Mouse (Mus musculus) forebrain, embryonic 14.5 days (tissue): ENCODE results near the gene Bcl2a1b. TPM values are rescaled to one million over a fixed set of nuclear protein-coding genes. Genes with fewer than 3 reads are reported as not detected.
"Not testable (repeated sequence)": the region's sequence is repeated elsewhere in the genome, so short reads cannot be mapped to it uniquely, and the experiment has no call there.

Source experiments
- ATAC-seq: fragments of 200-750 bp; cut with Nextera tagmentation; 2 replicates; pipeline ENCODE4 v1.8.0; 2017; ENCODE audit warnings: mild to moderate bottlenecking, moderate library complexity
- DNase-seq: peaks from one replicate; pipeline ENCODE4 v3.0.0-alpha.2; 2015; ENCODE audit warnings: low spot score
- H3K27ac ChIP-seq: fragments of 300-500 bp; sonication (generic); 2 replicates; pipeline ENCODE4 v1.5.1; 2014; ENCODE audit warnings: low read depth, mild to moderate bottlenecking, control low read depth, low read length, moderate library complexity
- H3K27me3 ChIP-seq: fragments of 300-500 bp; sonication (generic); replicated peaks from 2 replicates; pipeline ENCODE4 v1.6.1; 2014; ENCODE audit warnings: low read length, control low read depth, mixed read lengths; ENCODE audit not compliant: control insufficient read depth, insufficient read depth
- H3K36me3 ChIP-seq: fragments of 300-500 bp; sonication (generic); 2 replicates; pipeline ENCODE4 v1.6.1; 2014; ENCODE audit warnings: low read length, control low read depth; ENCODE audit not compliant: control insufficient read depth, insufficient read depth
- H3K4me1 ChIP-seq: fragments of 300-500 bp; sonication (generic); 2 replicates; pipeline ENCODE4 v1.6.1; 2014; ENCODE audit warnings: antibody characterized with exemption, low read length, control low read depth; ENCODE audit not compliant: control insufficient read depth, insufficient read depth
- H3K4me2 ChIP-seq: fragments of 300-500 bp; sonication (generic); 2 replicates; pipeline ENCODE4 v1.6.1; 2014; ENCODE audit warnings: mild to moderate bottlenecking, control low read depth, low read length
- H3K4me3 ChIP-seq: fragments of 300-500 bp; sonication (generic); 2 replicates; pipeline ENCODE4 v1.5.1; 2014; ENCODE audit warnings: low read depth, low read length, control low read depth
- H3K9ac ChIP-seq: fragments of 300-500 bp; sonication (generic); 2 replicates; pipeline ENCODE4 v1.6.1; 2014; ENCODE audit warnings: mild to moderate bottlenecking, low read length, control low read depth, moderate library complexity
- H3K9me3 ChIP-seq: fragments of 300-500 bp; sonication (generic); replicated peaks from 2 replicates; pipeline ENCODE4 v1.6.1; 2016; ENCODE audit warnings: low read length, control low read depth, mixed read lengths; ENCODE audit not compliant: control insufficient read depth
- WGBS: fragments of 180-500 bp; shearing (Covaris S2); extraction: QIAGEN DNeasy Blood & Tissue Kit; methylation state at CpG from one replicate; pipeline ENCODE4 v1.1.7; 2014; 5-methylcytosine and 5-hydroxymethylcytosine counted together
- polyA plus RNA-seq: library from polyadenylated mRNA; unstranded; fragments of >200 nt; fragmentation: Nextera tagmentation; extraction: Ambion mirVana; gene quantifications from 2 replicates; pipeline ENCODE4 v1.2.1, GENCODE M21; 2014

The Bcl2a1b gene
- polyA plus RNA-seq, 1 experiment from 2014 or later = 1.3 TPM

GRCm38 (mm10) chr9:89208939-89209338 lies 9.9 kb downstream of the Bcl2a1b start:
- not testable (repeated sequence) for H3K9me3 ChIP-seq, H3K4me1 ChIP-seq, H3K4me3 ChIP-seq, H3K9ac ChIP-seq, ATAC-seq, H3K4me2 ChIP-seq, H3K27me3 ChIP-seq, H3K27ac ChIP-seq, DNase-seq, H3K36me3 ChIP-seq
- WGBS = 58% methylated on average over 1 of the region's 1 CpGs

DNA sequence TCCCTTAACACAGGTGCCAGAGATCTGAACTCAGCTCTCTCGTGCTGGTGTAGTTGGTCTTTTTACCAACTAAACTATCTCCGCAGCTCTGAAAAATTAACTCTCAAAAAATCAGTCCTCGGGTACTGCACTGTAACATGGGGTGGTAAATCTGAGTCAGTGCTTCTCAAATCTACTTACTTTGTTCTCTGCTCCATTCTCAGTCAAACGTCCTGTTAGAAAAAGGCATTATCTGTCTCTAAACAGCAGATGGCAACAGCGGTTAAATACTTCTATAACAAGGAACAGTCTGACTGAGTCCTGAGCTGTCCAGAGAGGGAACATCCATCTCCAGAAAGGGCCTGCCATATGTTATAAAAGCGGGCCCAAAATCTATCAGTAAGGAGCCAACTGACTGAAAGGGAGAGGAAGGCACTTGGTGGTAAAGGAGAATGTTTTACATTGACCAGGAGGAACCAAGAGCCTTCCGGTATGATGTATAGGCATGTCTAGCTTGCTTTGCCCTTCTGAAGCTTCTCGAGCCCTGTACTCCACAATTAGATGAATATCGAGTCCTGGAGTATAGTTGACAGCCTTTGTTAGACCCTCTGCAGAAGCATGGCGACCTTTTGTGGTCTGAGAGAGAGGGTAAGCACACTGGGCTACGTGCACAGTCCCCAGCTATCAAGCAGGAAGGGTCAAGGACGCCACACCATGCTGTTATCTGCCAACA lies 11.5 kb downstream of the Bcl2a1b start, which contains the start of gene Mthfs:
TSS of gene Mthfs (plus strand) at position 324 of the 712 bp plus-strand sequence.
- Histone ChIP-seq H3K4me2 (peak within 1 kb of the TSS; percentile 41), H3K4me3 (peak within 1 kb of the TSS; percentile 17), H3K27ac (peak within 1 kb of the TSS; percentile 72; the same call in 1 of the 2 replicates)
- 31% methylated on average over 9 of the region's 12 CpGs for WGBS
- not testable (repeated sequence) for H3K4me1 ChIP-seq, H3K36me3 ChIP-seq, H3K9ac ChIP-seq, H3K27me3 ChIP-seq, H3K9me3 ChIP-seq
- DNase-seq = peak; percentile 17
- ATAC-seq = peak; percentile 61

GRCm38 (mm10) chr9:89211065-89211858 lies 12.3 kb downstream of the Bcl2a1b start:
- not testable (repeated sequence) for H3K27me3 ChIP-seq, H3K27ac ChIP-seq, H3K9ac ChIP-seq, H3K9me3 ChIP-seq, H3K4me1 ChIP-seq, H3K36me3 ChIP-seq
- Histone ChIP-seq H3K4me3 (peak overlapping the region; percentile 17), H3K4me2 (peak overlapping the region; percentile 41)
- peak; percentile 16 for DNase-seq
- peak; percentile 96 for ATAC-seq
- 17% methylated on average over 5 of the region's 44 CpGs for WGBS

DNA sequence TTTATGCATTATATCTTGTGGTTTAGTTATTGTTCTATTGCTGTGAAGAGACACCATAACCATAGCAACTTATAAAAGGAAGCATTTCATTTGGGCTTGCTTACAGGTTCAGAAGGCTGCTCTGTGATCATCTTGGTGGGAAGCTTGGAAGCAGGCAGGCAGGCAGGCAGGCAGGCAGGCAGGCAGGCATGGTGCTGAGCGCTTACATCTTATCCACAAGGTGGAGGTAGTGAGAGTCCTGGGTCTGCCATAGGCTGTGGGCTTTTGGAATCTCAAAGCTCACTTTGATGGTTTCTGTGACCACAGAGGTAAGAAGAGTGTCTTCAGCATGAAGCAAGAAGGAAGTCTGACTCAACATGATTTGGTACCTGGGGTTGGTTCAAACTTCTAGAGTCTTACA lies 13.4 kb downstream of the Bcl2a1b start:
- DNase-seq, H3K36me3 ChIP-seq, H3K27me3 ChIP-seq, H3K9ac ChIP-seq, H3K27ac ChIP-seq, H3K9me3 ChIP-seq, H3K4me2 ChIP-seq, H3K4me3 ChIP-seq, H3K4me1 ChIP-seq: not testable (repeated sequence)
- 15% methylated on average over 1 of the region's 1 CpGs for WGBS
- ATAC-seq = peak; percentile 19; the same call in 1 of the 2 replicates

- not testable (repeated sequence) for H3K27me3 ChIP-seq, H3K27ac ChIP-seq, H3K4me1 ChIP-seq, ATAC-seq, DNase-seq, H3K4me3 ChIP-seq, H3K4me2 ChIP-seq, H3K9ac ChIP-seq, H3K9me3 ChIP-seq, H3K36me3 ChIP-seq
- 88% methylated on average over 4 of the region's 4 CpGs for WGBS
Observed at GRCm38 (mm10) chr9:89218174-89218573, 19.2 kb downstream of the Bcl2a1b start.

- not testable (repeated sequence) for H3K27me3 ChIP-seq, H3K9ac ChIP-seq, H3K9me3 ChIP-seq, H3K27ac ChIP-seq, ATAC-seq, H3K4me1 ChIP-seq, H3K36me3 ChIP-seq, DNase-seq, H3K4me2 ChIP-seq, H3K4me3 ChIP-seq
- 95% methylated on average over 3 of the region's 4 CpGs for WGBS
Observed at GRCm38 (mm10) chr9:89219668-89220067, 20.7 kb downstream of the Bcl2a1b start.

- H3K27ac ChIP-seq, H3K9me3 ChIP-seq, DNase-seq, H3K4me1 ChIP-seq, H3K4me3 ChIP-seq, H3K36me3 ChIP-seq, H3K27me3 ChIP-seq, H3K4me2 ChIP-seq, ATAC-seq, H3K9ac ChIP-seq: not testable (repeated sequence)
- WGBS = 92% methylated on average over 6 of the region's 6 CpGs
Observed at GRCm38 (mm10) chr9:89220704-89221287, 21.8 kb downstream of the Bcl2a1b start.

DNA sequence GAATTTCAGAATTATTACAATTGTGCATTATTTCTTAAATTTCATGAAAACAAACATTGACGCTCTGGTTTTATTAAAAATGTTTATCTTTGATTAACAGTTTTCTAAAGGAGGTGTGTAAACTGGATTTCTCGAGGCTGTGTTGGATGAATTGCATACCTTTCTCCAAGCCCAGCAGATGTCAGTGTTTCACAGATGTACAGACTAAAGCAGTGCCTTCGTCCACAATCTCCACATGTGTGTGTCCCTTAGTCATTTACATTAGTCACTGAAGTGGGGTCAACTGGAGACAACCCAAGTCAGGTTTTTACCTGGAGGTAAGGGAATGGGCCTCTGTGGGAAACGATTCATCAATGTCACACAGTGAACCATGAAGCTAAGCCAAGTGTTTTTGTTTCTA lies 27.1 kb downstream of the Bcl2a1b start:
- Histone ChIP-seq H3K4me1 (no peaks in the 10 kb centered on the region), H3K27ac (no peak overlapping the region), H3K4me2 (no peak overlapping the region), H3K36me3 (no peaks in the 10 kb centered on the region), H3K27me3 (no peaks in the 10 kb centered on the region), H3K4me3 (no peak overlapping the region), H3K9ac (no peak overlapping the region), H3K9me3 (no peaks in the 10 kb centered on the region)
- ATAC-seq = no peak
- WGBS = 62% methylated on average over 4 of the region's 4 CpGs
- DNase-seq = peak; percentile 56

DNA sequence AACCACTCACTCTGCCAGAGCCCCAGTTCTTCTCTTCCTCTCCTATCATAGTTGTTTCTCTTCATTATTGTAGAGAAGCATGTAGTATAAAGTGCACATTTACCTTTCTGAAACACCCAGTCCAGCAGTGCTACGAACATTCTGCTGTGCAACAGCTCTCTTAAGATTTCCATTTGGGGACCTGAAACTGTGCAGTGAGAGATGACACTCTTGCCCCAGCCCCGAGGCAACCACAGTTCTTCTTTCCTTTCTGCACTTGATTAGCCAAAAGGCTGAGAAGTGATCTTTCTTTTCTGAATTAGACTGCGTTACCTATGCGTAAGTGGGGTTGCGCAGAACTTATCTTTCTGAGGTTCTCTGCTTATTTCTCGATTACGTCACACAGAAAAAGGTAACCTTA lies 29.1 kb downstream of the Bcl2a1b start:
- DNase-seq (no peak), ATAC-seq (no peak)
- Histone ChIP-seq H3K4me1 (no peaks in the 10 kb centered on the region), H3K36me3 (no peaks in the 10 kb centered on the region), H3K4me3 (no peak overlapping the region), H3K9ac (no peak overlapping the region), H3K9me3 (no peaks in the 10 kb centered on the region), H3K27me3 (no peaks in the 10 kb centered on the region), H3K4me2 (no peak overlapping the region), H3K27ac (no peak overlapping the region)
- WGBS = 92% methylated on average over 7 of the region's 7 CpGs
